Mouse (Mus musculus) lung, postnatal 14 days (tissue): ENCODE measurements at regions not wholly inside any gene's neighbourhood (a gene's known extent, or its start where the extent isn't known, plus 50 kb on each side); places are given as distances from the start of the nearest gene placed in this dataset.

Experiments used
- DNase-seq: peaks from one replicate; pipeline ENCODE4 v3.0.0; 2021

DNA sequence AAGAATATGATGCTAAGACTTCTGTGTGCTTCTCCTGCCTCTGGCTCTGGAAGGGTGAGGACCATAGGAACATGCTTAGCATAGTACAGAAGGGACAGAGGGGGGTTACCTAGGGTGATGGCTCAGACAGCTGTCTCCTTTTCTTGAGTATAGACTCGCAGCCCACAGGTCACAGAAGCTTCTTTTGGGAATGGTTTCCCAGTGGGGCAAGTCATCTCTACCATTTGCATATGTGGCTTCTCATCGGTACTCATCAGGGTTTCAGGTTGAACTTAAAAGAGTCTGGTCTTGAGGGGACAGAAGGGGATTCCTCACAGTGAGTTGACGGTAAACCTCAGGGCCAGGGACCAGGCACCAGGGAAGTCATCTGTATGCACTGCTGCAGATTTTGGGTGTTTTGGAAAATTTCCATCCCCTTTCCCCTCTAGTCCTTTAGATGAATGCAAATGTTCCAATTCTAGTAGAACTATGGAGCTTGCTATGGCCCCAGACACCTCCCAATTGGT lies 223.4 kb upstream of the Id2 start:
- no peak for DNase-seq

DNA sequence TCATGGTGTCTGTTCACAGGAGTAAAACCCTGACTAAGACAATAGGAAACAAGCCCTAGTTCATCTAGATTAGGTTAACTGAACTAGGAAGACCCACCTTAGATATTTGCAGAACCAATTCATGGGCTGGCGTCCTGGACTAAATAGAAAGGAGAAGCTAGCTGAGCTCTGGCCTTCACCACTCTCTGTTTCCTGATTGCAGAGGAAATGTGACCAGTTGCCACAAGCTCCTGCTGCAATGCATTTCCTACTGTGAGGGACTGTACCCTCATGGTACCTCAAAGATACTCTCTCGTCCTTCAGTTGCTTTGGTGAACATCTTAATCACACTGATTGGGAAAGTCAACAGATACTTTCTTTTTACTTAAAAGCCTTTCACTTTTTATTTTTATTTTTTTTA lies 222.9 kb upstream of the Id2 start:
- no peak for DNase-seq

DNA sequence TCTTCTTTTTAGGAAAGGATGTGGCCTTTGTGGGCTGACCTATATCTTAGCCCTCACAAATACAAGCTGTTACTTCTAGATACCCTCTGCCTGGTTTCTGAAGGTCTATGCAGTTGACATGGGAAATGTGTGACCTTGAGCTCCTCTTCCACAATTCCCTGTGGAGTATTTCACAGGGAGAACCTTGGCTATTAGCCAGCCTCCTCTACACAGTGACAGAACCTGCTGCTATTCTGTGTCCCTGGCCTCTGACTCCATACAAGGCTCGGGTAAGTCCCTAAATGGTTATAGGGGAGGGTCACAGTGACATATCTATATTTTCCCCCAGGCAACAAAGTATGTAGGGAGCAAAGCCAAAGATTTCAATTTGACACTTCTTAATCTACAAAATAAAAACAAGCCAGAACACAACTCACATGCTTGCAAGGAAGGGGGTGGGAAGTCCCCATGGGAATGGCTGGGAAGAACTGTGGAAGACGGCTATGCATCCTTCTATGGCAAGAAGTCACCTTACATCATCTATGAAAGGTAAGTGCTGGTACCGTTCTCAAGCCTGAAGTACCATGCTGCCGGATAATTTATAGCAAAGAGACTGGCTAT lies 221.2 kb upstream of the Id2 start:
- DNase-seq = no peak

DNA sequence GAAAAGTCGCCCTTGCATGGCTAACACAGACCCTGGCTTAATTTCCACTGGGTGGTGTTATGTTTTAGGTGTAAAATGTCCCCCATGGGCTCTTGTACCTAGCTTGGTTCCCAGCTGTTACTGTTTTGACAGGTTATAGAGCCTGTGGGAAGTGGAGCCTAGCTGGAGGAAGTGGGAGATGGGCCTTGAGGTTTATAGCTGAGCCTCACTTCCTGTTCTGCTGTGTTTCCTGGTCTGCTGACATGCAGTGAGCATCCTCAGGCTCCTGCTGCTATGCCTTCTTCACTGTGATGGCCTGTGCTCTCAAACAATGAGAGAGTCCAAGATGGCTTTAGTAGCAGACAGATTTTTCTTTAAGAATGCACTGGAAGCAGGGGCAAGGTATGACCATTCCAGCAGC lies 219.0 kb upstream of the Id2 start:
- DNase-seq = no peak

DNA sequence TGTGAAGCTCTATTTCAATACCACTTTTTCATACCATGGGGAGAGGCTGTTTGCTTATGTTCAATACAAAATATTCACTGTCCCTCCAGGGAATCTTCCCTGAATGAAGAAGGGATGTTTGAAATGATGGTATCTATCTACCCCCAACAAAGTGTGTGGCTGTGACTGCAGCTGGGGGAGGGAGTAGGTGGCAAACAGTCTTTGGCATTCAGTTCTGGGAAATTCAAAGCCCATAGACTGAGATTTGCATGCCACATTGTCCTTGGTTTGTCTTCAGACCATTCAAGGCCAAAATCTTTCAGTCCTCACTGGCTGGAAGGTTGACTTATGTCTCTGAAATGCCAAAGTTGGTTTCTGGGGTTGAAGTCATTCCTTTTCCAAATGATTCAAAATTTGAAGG lies 216.3 kb upstream of the Id2 start:
- no peak for DNase-seq

DNA sequence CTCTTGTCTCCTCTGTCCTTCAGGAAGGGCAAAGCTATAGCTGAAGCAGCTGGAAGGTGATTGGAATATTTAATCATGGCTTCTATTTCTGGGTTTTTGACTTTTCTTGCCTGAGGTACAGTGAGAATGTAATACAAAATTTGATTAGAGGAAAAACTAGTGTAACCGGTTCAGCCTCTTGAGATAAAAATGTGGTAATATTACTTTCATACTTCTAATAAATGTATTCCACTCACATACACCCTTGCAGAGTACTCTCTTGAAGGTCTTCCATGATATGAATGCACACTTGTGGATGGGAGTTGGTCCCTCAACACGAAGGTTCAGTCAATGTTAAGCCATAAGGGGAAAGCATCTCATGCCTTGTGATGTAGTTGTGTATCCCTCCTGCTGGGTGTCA lies 215.4 kb upstream of the Id2 start:
- no peak for DNase-seq

DNA sequence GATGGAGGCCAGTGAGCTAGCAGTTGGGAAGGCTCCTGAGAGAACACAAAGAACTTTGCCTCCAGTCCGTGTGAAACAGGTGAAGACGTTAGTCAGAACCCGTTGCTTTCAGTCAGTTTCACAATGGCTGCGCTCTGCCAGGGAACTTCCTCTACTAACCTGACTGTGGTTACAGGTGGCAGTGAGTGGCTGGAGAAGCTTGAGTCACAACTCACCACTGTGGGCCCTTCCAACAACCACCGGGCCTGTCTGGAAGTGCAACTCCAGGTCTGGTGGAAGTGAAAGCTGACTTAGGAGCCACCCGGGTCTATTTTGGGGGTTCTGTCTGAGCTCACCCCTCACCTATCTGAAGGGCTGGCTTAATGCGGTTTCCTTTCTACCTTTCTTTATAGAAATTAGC lies 214.8 kb upstream of the Id2 start:
- no peak for DNase-seq

DNA sequence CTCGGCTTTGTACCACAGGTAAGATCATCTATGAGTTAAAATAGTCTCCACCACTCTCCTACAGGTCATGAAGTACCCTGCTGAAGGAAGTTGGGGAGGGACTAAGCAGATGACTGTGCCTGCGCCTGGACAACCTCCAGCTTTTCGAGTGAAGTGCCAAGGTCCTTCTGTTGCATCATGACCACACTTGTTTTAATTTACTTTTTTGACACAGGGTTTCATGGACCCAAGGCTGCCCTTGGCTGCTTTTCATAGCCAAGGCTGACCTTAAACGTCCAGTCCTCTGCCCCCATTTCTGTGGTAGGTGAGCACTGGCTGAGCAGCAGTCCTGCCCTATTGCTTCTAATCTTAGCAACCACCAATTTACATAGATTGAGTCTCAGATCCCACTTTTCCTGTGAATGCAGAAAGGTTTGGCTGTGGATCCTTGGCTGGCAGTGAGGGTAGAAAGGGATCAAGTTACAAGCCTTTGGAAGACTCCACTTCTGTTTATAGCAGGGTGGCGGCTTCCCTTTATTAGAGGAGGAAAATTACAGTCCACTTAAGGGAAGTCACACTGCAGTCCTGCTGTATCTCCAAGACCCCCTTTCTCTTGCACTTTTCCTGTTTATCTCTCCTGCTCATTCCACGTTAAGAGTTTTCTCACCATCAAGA lies 213.5 kb upstream of the Id2 start:
- peak; percentile 66 for DNase-seq

DNA sequence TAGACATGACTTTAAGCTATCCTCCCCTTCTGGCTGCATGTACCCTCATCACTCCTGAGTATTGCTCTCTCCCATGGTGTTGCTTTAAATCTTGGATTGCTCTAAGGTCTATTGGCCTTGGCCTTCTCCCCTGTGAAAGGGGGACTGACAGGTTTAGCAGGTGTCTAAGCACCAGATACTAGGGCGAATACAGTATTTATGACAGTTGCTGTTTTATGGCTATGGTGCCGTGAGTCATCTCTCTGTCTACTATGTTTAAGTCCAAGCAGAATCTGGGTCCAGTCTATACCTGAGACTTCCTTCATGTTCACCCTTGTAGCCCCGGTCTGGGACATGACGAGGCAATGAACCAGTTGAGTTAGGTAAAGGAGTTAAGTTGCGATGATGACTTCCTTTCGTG lies 212.3 kb upstream of the Id2 start:
- no peak for DNase-seq

DNA sequence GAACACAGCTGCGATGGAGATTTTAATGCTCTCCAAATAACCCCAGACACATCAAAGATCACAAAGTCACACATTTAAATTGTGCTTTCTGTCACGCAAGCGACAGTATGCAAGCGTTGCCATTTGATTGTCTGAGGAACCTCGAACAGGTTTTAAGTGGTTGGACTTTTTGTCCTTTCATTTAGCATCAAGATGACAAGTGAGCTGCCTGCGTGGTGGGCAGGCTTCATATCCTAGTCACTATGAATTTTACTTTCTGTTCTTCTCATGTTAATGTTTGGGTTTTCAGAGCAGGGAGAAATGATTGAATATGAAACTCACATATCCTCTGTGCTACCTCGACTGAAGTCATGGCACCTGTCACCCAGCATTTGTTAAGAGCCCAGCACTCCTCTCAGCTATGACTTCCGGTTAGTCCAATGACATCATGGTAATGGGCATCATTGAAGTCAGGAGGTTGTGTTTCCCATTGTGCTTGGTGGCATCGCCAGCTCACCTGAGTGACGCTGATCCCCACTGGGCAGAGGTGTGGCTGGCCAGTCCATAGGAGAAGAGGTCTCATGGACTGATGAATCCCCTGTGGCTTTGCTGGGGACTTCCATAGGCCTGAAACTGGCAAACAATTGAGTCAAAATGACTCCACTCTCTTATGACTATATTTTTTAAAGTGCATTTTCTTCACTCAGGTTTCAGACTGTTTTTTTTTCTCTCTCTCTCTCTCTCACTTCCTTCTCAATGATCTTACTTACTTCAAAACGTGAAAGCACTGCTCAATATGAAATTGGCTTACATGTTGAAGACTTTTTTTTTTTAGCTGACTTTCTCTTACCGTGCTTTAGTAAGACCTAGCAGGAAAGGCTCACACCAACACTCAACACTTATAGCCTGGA lies 209.1 kb upstream of the Id2 start:
- DNase-seq = no peak

DNA sequence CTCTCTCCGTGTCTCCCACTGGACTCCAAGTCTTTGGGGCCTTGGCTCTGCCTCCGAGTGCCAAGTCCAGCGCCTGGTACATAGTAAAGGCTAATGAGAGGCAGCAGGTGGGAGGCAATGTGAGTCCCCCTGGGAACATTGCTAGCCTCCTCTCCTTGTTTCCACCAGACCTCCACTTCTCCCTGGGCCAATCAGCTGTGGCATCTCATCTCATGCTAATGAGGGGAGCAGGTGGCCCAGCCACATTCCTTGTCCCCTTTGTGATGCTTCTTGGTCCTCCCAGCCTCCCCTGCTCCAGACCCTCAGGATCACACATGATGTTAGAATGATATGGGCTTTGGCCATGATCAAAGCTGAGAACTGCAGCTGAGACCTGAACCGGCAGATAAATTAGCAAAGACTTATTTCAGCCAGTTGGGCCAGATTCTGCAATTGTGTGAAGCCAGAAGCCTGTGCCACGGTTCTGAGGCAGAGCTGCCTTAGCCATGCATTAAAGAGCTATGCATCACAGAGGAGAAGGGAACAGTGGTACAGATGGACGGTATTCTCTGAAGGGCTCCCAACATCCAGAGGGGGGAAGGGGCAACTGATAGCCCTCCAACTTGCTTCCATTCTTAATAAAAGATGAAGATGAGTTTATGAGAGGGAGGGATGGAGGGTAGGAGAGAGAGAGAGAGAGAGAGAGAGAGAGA lies 208.0 kb upstream of the Id2 start:
- no peak for DNase-seq

DNA sequence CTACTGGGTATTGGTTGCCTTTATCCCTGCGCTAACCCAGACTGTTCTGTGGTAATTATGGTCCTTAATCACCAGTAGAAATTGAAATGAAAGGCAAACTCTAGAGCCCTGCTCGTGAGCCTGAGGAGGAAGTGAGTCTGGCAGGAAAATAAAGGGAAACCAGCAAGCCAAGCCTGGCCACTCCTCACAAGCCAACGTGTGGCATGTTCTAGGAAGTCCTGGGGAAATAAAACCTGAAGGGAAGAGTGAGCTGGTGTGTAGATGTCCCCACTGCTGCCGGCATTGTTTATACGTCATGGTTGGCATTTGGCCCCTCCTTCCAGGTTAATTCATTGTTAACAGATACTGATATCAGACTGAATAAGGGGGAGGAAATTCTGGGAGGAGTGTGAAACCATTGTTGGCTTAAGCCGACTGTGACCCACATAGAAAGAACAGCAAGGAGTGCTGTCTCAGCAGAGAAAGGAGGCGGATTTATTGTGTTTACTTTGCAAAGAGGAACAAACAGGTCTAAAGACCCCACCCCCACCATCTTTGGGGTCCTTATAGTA lies 206.6 kb upstream of the Id2 start:
- peak; percentile 25 for DNase-seq

DNA sequence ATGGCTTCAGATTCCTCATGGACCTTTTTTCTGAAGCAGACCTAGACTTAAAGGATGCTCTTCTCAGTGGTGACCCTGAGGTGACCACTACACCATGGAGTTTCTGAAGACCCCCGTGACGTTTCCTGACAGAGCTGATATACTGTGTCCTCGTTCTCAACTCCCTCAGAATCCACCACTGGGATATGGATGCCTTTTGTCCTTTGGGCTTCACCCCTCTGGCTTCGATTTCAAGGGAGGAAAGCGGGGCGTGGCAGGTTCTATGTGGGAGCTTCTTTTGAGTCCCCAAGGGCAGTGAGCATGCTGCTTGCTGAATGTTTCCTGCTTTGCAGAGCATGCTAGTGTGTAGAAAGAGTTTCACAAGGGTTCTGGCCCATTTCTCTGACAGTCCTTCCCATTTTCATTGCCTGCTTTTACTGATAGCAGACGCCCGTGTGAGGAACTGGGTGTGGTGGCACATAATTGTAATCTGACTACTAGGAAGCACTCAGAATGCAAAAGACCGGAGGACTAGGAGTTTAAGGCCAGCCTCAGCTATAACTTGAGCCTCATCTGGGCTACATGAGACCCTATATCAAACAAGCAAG lies 204.0 kb upstream of the Id2 start:
- DNase-seq = no peak

DNA sequence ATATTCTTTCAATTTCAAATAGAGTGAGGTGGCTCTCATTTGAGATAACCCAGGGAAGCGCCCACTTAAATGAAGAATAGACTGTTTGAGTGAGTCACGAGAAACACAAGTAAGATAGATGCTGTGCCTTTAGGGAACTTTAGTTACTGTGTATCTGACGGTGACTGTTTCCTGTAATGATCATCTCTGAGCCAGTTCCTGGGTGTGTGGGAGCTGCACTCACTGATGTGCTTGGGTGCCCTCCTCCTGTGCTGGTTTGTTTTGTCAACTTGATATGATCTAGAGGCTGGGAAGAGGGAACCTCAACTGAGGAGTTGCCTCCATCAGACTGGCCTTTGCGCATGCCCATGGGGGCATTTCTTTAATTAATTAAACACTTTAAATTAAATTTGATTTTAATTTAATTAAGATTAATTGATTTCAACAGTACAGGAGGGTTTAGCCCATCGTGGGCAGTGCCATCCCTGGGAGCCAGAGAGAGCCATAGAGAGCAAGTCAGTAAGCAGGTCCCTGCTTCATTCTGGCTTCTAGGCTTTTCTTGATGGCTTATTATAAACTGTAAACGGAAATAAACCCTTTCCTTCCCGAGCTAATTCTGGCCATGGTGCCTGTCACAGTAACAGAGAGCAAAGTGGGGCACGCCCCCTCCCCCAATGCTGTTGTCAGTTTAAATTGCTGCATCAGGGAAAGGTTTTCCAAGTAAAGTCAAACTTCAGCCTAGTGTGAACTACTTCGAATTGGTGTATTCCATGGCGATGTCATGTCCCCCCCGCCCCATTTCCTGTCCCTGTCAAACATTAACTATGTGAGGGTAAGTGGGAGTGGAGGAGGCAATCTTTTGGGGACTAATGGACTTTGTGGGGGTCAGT lies 202.9 kb upstream of the Id2 start:
- DNase-seq = no peak

DNA sequence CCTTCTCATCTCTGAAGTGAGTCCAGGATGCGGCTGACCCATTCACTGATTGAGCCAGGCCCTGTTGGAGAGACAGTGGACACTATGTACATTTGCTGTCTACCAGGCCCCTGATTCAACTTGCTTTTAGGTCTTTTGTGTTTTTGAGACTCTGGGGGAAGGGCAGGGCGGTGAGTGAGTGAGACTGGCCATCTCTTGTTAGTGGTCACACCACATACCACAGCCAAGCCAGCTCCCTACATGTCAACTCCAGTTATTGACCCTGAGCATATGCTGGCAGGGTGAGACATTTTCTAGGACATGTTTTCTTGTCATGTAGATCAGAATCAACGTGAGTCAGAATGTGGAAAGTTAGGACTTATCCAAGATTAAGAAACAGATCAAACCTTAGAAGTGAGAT lies 201.8 kb upstream of the Id2 start:
- no peak for DNase-seq

DNA sequence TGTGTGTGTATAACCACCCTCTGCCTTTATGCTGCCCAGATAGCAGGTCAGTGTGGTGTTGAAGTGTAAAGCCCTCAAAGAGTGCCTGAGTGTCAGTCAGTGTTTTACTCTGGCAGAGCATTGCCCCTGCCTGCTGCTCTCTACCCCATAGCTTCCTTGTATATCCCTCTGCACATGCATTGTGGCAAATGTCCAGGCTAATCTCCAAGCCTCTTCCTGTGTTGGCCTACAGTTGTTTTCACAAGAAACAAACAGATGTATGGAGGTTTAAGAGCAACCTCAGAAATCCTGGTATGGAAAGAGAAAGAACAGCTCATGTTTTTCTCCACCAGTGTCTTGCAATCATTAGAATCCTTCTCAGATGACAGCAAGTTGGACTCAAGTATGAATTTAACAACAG lies 201.0 kb upstream of the Id2 start:
- DNase-seq = no peak

DNA sequence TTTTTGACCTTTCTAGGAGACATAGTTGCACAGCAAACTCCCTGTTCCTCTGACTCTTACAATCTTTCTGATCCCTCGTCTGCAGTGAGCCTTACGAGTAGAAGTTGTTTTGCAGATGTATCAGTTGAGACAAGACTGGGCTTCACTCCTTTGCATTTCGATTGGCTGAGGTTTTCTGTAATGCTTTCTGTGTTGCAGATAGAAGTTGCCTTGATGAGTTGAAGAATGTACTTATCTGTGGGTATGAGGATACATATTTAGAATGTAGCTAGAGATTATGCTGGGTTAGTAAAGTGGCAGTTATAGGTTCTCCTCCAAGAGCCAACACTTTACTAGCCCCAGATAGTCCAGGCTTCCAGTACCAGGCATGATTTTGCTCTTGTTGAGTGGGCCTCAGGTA lies 199.7 kb upstream of the Id2 start:
- DNase-seq = no peak

DNA sequence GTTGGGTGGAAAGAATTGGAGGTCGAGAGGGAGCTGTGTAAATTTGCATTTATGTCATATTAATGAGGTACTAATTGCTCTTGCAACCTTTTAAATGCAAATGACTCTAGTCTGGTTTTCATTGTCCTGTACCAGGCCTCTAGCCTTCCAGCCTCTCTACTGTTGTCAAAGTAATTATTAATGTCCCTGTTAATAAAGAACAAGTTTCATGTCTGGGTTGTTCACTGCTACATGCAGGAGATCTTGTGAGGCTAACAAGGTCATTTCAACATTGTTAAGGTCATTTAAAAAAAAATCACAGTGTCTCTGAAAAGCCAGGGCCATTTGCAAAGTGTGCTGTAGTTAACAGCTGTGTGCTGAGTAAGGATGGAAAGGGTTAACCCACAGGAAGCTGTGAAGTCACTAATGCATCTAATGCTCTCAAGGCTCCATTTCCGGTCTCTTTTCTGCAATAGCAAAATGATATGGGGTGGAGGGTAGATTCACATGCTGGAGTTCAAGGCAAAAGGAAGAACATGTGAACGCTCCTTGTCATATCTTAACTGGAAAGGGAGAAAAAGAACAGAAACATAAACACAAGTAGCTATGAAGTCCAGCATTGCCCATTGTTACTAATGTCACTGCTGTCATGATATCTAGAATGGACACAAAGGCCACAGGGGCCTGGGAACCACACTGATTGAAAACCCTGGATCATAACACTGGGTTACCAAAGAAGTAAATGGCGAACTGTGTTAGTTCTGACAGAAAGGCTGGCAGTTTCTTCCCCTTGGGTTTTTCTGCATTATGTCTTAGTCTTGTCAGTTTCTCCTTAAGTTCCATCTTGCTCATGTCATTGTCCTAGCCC lies 197.5 kb upstream of the Id2 start:
- no peak for DNase-seq

DNA sequence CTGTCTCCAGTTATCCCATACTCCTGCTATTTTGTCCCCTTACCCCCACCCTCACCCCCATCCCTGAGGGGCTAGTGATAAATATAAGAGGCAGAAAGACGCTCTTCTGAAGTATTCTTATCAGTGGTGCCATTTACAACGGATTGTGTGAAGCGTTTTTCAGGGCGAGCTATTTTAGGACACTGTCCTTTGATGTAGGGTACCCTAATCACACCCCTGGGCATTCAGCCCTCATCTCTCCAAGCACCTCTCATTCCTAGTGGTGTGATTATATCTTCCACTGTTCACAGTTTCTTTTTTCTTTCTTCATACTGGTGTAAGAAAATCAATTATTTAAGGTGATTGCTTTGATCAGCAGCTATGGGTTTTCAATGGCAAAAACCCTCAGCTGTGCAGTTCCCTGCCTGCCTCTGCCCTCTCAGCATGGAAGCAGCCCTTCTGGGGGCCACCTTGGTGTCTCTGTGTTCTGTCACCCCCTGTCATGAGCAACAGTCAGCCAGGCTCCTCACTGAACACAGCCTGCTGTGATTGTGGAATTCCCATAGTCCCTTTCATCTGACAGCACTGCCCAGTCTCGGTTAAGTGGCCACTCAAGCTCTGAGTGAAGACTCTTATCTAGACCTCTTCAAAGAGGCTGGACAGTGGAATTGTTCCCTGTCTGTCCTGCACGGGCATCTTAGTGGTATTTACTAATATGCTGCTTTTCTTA lies 196.7 kb upstream of the Id2 start:
- peak; percentile 36 for DNase-seq

DNA sequence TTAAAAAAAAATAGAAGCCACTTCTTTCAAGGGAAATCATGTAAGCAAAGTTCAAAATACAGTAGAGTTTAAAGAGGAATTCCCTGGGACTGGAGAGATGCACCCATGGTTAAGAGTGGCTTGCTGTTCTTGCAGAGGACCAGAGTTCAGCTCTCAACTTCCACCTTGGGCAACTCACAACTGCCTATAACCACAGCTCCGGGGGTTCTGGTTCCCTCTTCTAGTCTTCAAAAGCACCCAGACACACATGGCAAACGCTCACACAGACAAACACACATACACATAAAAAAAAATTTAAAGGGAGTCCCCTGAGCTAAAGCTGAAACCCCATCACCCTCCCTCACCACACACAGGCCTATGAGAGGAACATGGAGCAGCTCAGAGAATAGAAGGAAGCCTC lies 192.4 kb upstream of the Id2 start:
- no peak for DNase-seq
